Mouse (Mus musculus): ENCODE data around the gene Ppp1r1b.

DNA sequence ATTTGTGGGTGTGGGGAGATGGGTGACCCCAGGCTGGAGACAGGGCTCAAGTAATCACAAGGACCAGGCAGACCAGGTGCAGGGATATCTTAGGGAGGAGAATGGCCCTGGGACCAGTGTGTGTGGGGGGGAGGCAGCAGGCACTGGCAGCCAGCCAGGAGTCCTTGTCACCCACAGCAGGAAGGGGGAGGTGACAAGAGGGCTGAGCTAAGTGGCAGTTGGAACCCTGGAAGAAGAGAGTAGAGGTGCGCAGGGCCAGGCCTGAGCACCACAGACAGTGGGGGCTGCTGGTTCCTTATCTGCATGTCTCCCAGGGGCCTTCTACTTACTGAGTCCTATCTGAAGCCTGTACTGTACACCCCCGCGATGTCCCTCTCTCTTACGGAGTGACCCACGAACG lies 45.1 kb downstream of the Ppp1r1b start:
- TF ChIP-seq CTCF (IDR thresholded peaks at IDR 0.05; ENCODE audit: low read depth) (no peak), EP300 (optimal IDR thresholded peaks at IDR 0.05) (no peak)
